Mouse (Mus musculus) spleen, postnatal 14 days (tissue): ENCODE measurements around the gene Krtap4-9.
"Not testable (repeated sequence)": the region's sequence is repeated elsewhere in the genome, so short reads cannot be mapped to it uniquely, and the experiment has no call there.

Experiments
- DNase-seq, 2 experiments: peaks; one replicate each; pipeline ENCODE4 v3.0.0; 2021 to 2022; ENCODE audit warnings: low spot score in 2 of 2

Krtap4-9 gene

GRCm38 (mm10) chr11:99784900-99785299 is at the start of gene Krtap4-9:
Krtap4-9 (plus strand) TSS chr11:99785200.
- DNase-seq = not testable (repeated sequence)

- DNase-seq = no peak
These were observed 41.0 kb upstream of the Krtap4-9 start for GRCm38 (mm10) chr11:99743985-99744384.

DNA sequence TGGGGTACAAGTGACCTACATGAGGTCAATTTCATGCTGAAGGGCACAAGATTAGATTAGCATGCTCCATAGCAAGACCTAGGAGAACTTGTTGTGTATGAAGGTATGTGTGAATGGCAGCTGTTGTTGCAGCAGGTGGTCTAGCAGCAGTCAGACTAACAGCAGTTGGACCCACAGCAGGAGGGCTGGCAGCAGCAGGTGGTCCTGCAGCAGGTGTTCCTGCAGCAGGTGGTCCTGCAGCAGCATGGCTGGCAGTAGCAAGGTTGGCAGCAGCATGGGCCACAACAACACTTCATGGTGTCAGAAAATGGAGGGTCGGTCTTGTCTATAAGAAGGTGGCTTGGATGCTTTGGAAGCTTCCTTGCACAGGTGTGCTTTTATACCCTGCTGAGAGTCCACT is 26.1 kb upstream of the Krtap4-9 start:
- no peak for DNase-seq

DNA sequence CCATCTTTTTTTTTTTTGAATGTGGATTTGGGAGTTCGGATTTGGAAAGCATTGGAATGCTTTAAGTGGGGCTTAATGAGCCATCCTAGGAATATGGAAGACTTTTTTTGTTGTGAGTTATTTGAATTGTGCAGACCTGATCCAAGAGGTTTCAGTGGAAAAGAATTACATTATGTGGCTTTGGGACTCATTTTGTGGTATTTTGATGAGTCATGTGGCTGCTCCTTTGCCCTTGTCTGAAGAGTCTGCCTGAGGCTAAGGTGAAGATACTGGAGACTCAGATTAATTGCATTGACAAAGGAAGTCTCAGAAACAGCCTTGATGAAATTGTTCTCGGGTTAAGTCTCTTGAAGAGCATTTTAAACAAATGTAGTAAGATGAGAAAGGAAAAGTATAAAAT is 16.6 kb upstream of the Krtap4-9 start:
- DNase-seq = no peak

GRCm38 (mm10) chr11:99772813-99773212 is 12.2 kb upstream of the Krtap4-9 start, which contains the start of gene Gm11595:
Gm11595 (minus strand) TSS chr11:99772913.
- DNase-seq = not testable (repeated sequence)

- no peak for DNase-seq
These were observed 6.6 kb upstream of the Krtap4-9 start for GRCm38 (mm10) chr11:99778401-99778800.

- no peak for DNase-seq
These were observed 4.4 kb upstream of the Krtap4-9 start, which contains the start of gene Krtap4-8 for GRCm38 (mm10) chr11:99780604-99781003. Krtap4-8 (minus strand) TSS chr11:99780704.

GRCm38 (mm10) chr11:99793367-99793766 is 8.4 kb downstream of the Krtap4-9 start, which contains the start of gene Gm11596:
Gm11596 (minus strand) TSS chr11:99793467.
- DNase-seq = no peak

- not testable (repeated sequence) for DNase-seq
These were observed 13.8 kb downstream of the Krtap4-9 start, which contains the start of gene Gm11569 for GRCm38 (mm10) chr11:99798832-99799231. Gm11569 (minus strand) TSS chr11:99798932.

GRCm38 (mm10) chr11:99804346-99804745 is 19.3 kb downstream of the Krtap4-9 start, which contains the start of gene Gm11554:
Gm11554 (minus strand) TSS chr11:99804446.
- not testable (repeated sequence) for DNase-seq

DNA sequence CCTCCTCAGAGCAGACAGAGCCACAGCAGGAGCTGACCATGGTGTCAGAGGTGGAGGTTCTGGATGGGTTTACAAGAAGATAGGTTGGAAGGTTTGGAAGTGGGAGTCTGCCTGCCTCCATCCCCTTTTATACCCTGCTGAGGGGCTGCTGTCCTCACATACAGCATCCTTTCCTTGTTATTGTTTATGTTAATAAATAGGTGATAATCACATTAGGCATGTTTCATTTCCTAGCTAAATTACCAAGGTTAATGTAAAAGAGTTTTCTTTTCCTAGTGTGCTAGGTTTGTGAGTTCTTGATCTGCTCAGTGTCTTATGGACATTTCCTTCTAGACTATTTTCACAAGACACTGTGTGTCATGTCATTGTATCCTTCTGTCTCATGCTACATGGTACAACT is 24.8 kb downstream of the Krtap4-9 start, which contains the start of gene Krtap4-13:
Gene Krtap4-13, minus strand, starts transcription at position 101 of the 400 bp plus-strand sequence.
- not testable (repeated sequence) for DNase-seq

- DNase-seq = not testable (repeated sequence)
These were observed 30.6 kb downstream of the Krtap4-9 start, which contains the start of gene Gm11564 for GRCm38 (mm10) chr11:99815566-99815965. Gm11564 (minus strand) TSS chr11:99815666.
